8 mouse cellular contexts compared by ENCODE assay signal in genomic region chr3:58784219-58785092, GRCm38 (mm10). TPM values are rescaled to one million over a fixed set of nuclear protein-coding genes. Genes with fewer than 3 reads are reported as not detected.
A peak's percentile ranks its signal among the peaks of the same experiment; 100 is the strongest.
DNase-seq lines count a peak whose midpoint lies in the region; ATAC-seq lines count a peak whose summit lies in the region.

No protein-coding gene starts in this region.

- no peak for DNase-seq in intestine, embryonic 14.5 days (ENCODE audit: low spot score)
- peak; percentile 46 to 61 for DNase-seq in B cell, adult 2 months
- DNase-seq in Muller cell, postnatal 12 days (ENCODE audit: inconsistent ontology term) = peak; percentile 2
- peak; percentile 35 for DNase-seq in forelimb bud, embryonic 11.5 days (ENCODE audit: low read depth, low spot score)
- DNase-seq in urinary bladder, postnatal 14 days (ENCODE audit: low spot score) = no peak

- H3K9ac ChIP-seq in intestine, embryonic 14.5 days (ENCODE audit: low read length) = no peak overlapping the region
- no peak overlapping the region for H3K9ac ChIP-seq in intestine, embryonic 15.5 days
- no peak overlapping the region for H3K9ac ChIP-seq in midbrain, embryonic 13.5 days (replicated peaks)

- H3K36me3 ChIP-seq in intestine, embryonic 14.5 days (ENCODE audit: control insufficient read depth, insufficient read depth, low read length) = no peaks in the 10 kb centered on the region
- no peaks in the 10 kb centered on the region for H3K36me3 ChIP-seq in intestine, embryonic 15.5 days
- no peaks in the 10 kb centered on the region for H3K36me3 ChIP-seq in midbrain, embryonic 13.5 days

- H3K27ac ChIP-seq in intestine, embryonic 14.5 days (ENCODE audit: low read depth) = no peak overlapping the region
- H3K27ac ChIP-seq in intestine, embryonic 15.5 days = no peak overlapping the region
- no peak overlapping the region for H3K27ac ChIP-seq in midbrain, embryonic 13.5 days

- no peaks in the 10 kb centered on the region for H3K27me3 ChIP-seq in intestine, embryonic 14.5 days (replicated peaks; ENCODE audit: control insufficient read depth, insufficient read depth, low read length)
- H3K27me3 ChIP-seq in intestine, embryonic 15.5 days (replicated peaks) = no peaks in the 10 kb centered on the region
- H3K27me3 ChIP-seq in midbrain, embryonic 13.5 days = no peaks in the 10 kb centered on the region

- peaks cover 5% of the 10 kb centered on the region; the same call in 1 of the 2 replicates for H3K4me1 ChIP-seq in intestine, embryonic 14.5 days (replicated peaks; ENCODE audit: control insufficient read depth, insufficient read depth, low read length)
- 0 out of 2 replicates have a peak, but pooled peaks cover 3% of the 10 kb centered on the region for H3K4me1 ChIP-seq in intestine, embryonic 15.5 days (replicated peaks)
- no peaks in the 10 kb centered on the region for H3K4me1 ChIP-seq in midbrain, embryonic 13.5 days (replicated peaks)

- no peak overlapping the region for H3K4me2 ChIP-seq in intestine, embryonic 14.5 days (ENCODE audit: low read length)
- no peak overlapping the region for H3K4me2 ChIP-seq in intestine, embryonic 15.5 days (replicated peaks)
- no peak overlapping the region for H3K4me2 ChIP-seq in midbrain, embryonic 13.5 days (replicated peaks)

- ATAC-seq in intestine, embryonic 14.5 days (replicated peaks; ENCODE audit: low FRiP score, low TSS enrichment, low read depth) = 0 out of 2 replicates have a peak, but pooled peaks have one; percentile 40
- ATAC-seq in intestine, embryonic 15.5 days = no peak
- ATAC-seq in midbrain, embryonic 13.5 days = peak; percentile 38; the same call in 1 of the 2 replicates
- ATAC-seq in granulocyte monocyte progenitor cell, adult 5-6 weeks (replicated peaks; ENCODE audit: poor library complexity, severe bottlenecking) = no peak

- H3K9me3 ChIP-seq in intestine, embryonic 14.5 days (ENCODE audit: control insufficient read depth, low read length) = no peaks in the 10 kb centered on the region
- H3K9me3 ChIP-seq in intestine, embryonic 15.5 days = no peaks in the 10 kb centered on the region
- H3K9me3 ChIP-seq in midbrain, embryonic 13.5 days = no peaks in the 10 kb centered on the region

- H3K4me3 ChIP-seq in intestine, embryonic 14.5 days (ENCODE audit: low read depth, low read length) = no peak overlapping the region
- no peak overlapping the region for H3K4me3 ChIP-seq in intestine, embryonic 15.5 days (replicated peaks)
- H3K4me3 ChIP-seq in midbrain, embryonic 13.5 days (replicated peaks) = no peak overlapping the region

- 35% methylated on average over 8 of the region's 8 CpGs for WGBS in intestine, embryonic 14.5 days
- 36% methylated on average over 8 of the region's 8 CpGs for WGBS in intestine, embryonic 15.5 days
- 35% methylated on average over 8 of the region's 8 CpGs for WGBS in midbrain, embryonic 13.5 days

RNA-seq across cellular contexts. Expression of gene Mindy4b-ps, which starts 37.7 kb away (rescaled TPM):
- polyA plus RNA-seq in intestine, embryonic 14.5 days (2014; fragmentation: Nextera tagmentation; extraction: Ambion mirVana) = not detected in 2 replicates
- polyA plus RNA-seq in intestine, embryonic 15.5 days (2015; fragmentation: Nextera tagmentation; extraction: Ambion mirVana) = not detected in 2 replicates
- polyA plus RNA-seq in midbrain, embryonic 13.5 days (2015; fragmentation: Nextera tagmentation; extraction: Ambion mirVana) = not detected in 2 replicates
- not detected in 2 replicates for total RNA-seq in granulocyte monocyte progenitor cell, adult 5-6 weeks (2014; fragmentation: Nextera tagmentation)
- not detected in 2 replicates for total RNA-seq in granulocyte monocyte progenitor cell, adult 5-6 weeks (2017)

Comparison
In these comparisons a context has a peak if more than half of its experiments do, and no peak if none do; other contexts are left out.
1. ATAC-seq: peak in intestine, embryonic 14.5 days (single experiment) and midbrain, embryonic 13.5 days (single experiment); none in intestine, embryonic 15.5 days (single experiment) and granulocyte monocyte progenitor cell, adult 5-6 weeks (single experiment).
2. DNase-seq: peak in B cell, adult 2 months (2 of 2), Muller cell, postnatal 12 days (single experiment) and forelimb bud, embryonic 11.5 days (single experiment); none in intestine, embryonic 14.5 days (single experiment) and urinary bladder, postnatal 14 days (single experiment).